Mouse (Mus musculus) lung, postnatal 4 days (tissue): ENCODE measurements around the gene Tceal3.
"Not testable (repeated sequence)": the region's sequence is repeated elsewhere in the genome, so short reads cannot be mapped to it uniquely, and the experiment has no call there.

Source experiments
- DNase-seq, 2 experiments: peaks; one replicate each; pipeline ENCODE4 v3.0.0; 2021

Gene Tceal3

GRCm38 (mm10) chrX:136590199-136590896 is at the start of gene Tceal3:
TSS of gene Tceal3 (plus strand) at chrX:136590842.
- no peak for DNase-seq

- not testable (repeated sequence) for DNase-seq
These were observed 46.7 kb upstream of the Tceal3 start, which contains the start of gene Kir3dl2 for GRCm38 (mm10) chrX:136543956-136544355. TSS of gene Kir3dl2 (minus strand) at chrX:136544056.

GRCm38 (mm10) chrX:136569094-136569493 is 21.5 kb upstream of the Tceal3 start:
- DNase-seq, result not testable (repeated sequence)

GRCm38 (mm10) chrX:136584617-136585016 is 6.0 kb upstream of the Tceal3 start:
- no peak for DNase-seq

GRCm38 (mm10) chrX:136590897-136591257 is 235 bp downstream of the Tceal3 start:
- DNase-seq, result no peak

GRCm38 (mm10) chrX:136599416-136599815 is 8.8 kb downstream of the Tceal3 start:
- no peak for DNase-seq

- no peak for DNase-seq
These were observed 16.3 kb downstream of the Tceal3 start for GRCm38 (mm10) chrX:136606951-136607350.

- DNase-seq, result no peak
These were observed 16.8 kb downstream of the Tceal3 start for GRCm38 (mm10) chrX:136607395-136607794.

GRCm38 (mm10) chrX:136611346-136611745 is 20.7 kb downstream of the Tceal3 start:
- no peak for DNase-seq

- not testable (repeated sequence) for DNase-seq
These were observed 25.2 kb downstream of the Tceal3 start for GRCm38 (mm10) chrX:136615889-136616288.

- DNase-seq, result peak; percentile 20 to 51
These were observed 34.4 kb downstream of the Tceal3 start for GRCm38 (mm10) chrX:136624905-136625569.

GRCm38 (mm10) chrX:136625959-136626358 is 35.3 kb downstream of the Tceal3 start:
- no peak for DNase-seq

GRCm38 (mm10) chrX:136635116-136635515 is 44.5 kb downstream of the Tceal3 start:
- DNase-seq, result no peak

GRCm38 (mm10) chrX:136639754-136640153 is 49.1 kb downstream of the Tceal3 start:
- DNase-seq, result peak in 1 of 2 experiments; percentile 33

GRCm38 (mm10) chrX:136645857-136646256 is 55.2 kb downstream of the Tceal3 start:
- DNase-seq, result not testable (repeated sequence)

GRCm38 (mm10) chrX:136666281-136666706 is 75.7 kb downstream of the Tceal3 start:
- peak in 1 of 2 experiments; percentile 21 for DNase-seq

GRCm38 (mm10) chrX:136666762-136667464 is 76.3 kb downstream of the Tceal3 start:
- DNase-seq, result peak in 1 of 2 experiments; percentile 15

GRCm38 (mm10) chrX:136668794-136669193 is 78.2 kb downstream of the Tceal3 start:
- no peak for DNase-seq

GRCm38 (mm10) chrX:136680989-136681388 is 90.3 kb downstream of the Tceal3 start:
- no peak for DNase-seq

GRCm38 (mm10) chrX:136691606-136692293 is 101.1 kb downstream of the Tceal3 start:
- not testable (repeated sequence) for DNase-seq

GRCm38 (mm10) chrX:136692294-136692675 is 101.6 kb downstream of the Tceal3 start:
- no peak for DNase-seq

GRCm38 (mm10) chrX:136693196-136693595 is 102.6 kb downstream of the Tceal3 start:
- DNase-seq, result no peak
